Mouse (Mus musculus): ENCODE results near the gene Plekhg3.
A peak's percentile ranks its signal among the peaks of the same experiment; 100 is the strongest.

Gene Plekhg3

GRCm38 (mm10) chr12:76528766-76529165, 1.9 kb upstream of the Plekhg3 start:
- DNase-seq = no peak

DNA sequence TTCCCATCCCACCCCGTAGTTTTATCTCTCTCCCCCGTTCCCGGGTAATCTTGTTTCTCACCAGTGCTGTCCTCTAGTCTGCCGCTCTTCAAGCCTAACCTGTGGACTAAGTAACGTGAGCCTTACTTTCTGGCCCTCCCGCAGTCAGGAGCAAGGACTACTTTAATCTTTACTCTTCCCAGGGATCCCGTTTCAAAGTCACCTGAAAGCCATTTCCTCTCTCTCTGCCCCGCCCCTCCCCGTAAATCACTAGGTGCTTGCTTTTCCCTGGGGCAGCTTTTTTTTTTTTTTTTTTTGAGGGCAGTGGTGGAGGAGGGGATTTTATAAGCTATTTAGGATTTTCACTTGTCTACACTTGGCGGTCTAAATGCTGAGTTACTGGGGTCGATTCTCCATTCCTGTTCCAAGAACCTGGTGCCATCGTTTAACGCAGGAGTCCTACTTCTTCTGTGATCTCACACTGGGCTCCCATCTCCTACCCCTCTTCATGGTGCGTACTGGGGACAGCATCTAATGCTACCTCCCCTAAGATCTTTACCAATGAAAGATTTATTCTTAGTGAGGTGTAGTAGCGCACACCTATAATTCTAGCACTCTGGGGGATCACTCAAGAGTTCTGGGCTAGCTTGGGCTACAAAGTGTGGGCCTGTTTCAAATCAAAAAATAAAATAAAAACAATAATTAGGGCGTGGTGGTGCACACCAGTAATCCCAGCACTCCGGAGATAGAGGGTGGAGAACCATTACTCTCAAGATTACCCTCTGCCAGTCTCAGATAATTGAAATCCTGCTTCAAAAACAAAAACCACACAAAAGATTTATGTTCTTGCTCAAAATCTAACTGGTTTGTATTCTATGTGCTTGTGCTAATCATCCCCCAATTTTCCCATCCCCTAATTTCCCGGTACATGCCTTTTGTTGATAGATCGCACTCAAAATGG, 1.6 kb downstream of the Plekhg3 start:
- no peak for DNase-seq

- peak; percentile 59 to 62 for DNase-seq
Observed at GRCm38 (mm10) chr12:76532926-76533376, 2.3 kb downstream of the Plekhg3 start.

GRCm38 (mm10) chr12:76533377-76534222, 2.9 kb downstream of the Plekhg3 start:
- DNase-seq = peak; percentile 72 to 75

- peak; percentile 47 to 48 for DNase-seq
Observed at GRCm38 (mm10) chr12:76534233-76534632, 3.5 kb downstream of the Plekhg3 start.

- no peak for DNase-seq
Observed at GRCm38 (mm10) chr12:76534641-76535283, 4.1 kb downstream of the Plekhg3 start.

GRCm38 (mm10) chr12:76535471-76535900, 4.8 kb downstream of the Plekhg3 start:
- no peak for DNase-seq

DNA sequence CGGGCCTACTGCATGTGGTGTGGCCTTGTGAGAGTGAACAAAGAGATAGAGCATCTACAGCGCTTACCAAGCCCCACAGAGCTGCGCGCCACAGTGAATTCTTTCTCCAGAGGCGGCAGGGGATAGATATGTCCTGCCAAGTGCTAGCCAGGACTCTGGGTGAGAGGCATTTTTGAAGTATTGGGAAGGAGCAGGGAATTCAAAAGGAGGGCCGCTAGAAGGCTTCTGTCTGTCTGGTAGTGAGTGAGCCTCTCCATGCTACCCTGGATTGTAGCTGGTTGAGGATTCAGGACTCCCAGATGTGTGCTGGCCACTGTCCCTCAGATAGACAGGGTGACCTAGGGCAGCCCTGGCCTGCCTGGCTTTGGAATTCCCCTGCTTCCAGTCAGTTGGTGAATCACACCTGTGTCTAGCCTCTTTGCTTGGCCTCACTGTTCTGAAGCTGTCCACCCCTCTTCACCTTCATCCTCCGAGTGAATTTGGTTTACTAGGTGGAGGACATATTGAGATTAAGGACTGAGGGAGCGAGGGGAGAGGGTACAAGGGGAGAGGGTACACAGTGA, 6.0 kb downstream of the Plekhg3 start:
- DNase-seq = no peak

GRCm38 (mm10) chr12:76537434-76537833, 6.7 kb downstream of the Plekhg3 start:
- peak; percentile 77 to 82 for DNase-seq

GRCm38 (mm10) chr12:76540169-76540568, 9.5 kb downstream of the Plekhg3 start:
- no peak for DNase-seq

GRCm38 (mm10) chr12:76540701-76541221, 10.1 kb downstream of the Plekhg3 start:
- no peak for DNase-seq

GRCm38 (mm10) chr12:76541475-76541874, 10.8 kb downstream of the Plekhg3 start:
- DNase-seq = no peak

DNA sequence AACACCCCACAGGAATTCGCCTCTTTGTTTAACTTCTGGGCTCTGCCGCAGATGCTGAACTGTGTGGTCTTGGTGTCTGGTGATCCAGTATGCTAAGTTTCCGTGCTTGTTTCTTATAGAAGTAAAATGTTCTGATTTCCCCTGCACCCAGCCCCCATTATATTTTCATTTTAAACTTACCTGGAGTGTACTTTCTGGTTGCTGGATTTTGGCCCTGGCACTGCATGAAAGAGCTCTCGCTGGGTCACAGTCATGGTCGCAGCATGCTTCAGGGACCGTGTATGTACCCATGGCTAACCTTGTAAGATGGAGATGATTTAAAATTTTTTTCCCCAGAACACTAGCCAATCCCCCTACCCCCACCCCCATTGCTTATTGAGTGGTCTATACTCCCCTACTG, 11.2 kb downstream of the Plekhg3 start:
- no peak for DNase-seq

DNA sequence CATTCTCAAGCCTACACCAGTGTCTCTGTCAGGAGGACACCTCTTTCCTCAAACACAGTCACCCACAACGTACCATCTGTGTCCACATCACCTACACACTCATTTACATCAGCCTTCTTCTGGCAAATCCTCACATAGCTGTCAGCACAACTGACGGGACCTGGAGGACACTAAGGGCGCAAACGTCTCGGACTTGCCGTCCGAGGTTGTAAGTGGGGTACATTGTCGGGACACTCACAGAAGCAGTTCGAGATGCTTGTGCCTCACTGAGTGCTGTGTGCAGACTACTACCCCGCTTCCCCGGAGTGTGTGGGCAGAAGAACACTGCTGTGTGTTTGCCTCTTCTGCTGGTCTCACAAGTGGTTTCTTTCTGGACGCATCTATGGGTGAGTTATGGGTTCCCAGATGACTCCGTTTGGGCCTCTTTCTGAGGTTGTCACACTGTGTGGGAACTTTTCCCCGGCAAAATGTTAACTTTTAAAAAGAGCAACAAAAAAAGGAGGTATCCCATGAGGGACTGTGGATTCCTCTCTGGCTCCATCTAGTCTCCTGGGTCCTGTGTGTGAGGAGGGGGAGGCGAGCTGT, 15.2 kb downstream of the Plekhg3 start:
- no peak for DNase-seq

DNA sequence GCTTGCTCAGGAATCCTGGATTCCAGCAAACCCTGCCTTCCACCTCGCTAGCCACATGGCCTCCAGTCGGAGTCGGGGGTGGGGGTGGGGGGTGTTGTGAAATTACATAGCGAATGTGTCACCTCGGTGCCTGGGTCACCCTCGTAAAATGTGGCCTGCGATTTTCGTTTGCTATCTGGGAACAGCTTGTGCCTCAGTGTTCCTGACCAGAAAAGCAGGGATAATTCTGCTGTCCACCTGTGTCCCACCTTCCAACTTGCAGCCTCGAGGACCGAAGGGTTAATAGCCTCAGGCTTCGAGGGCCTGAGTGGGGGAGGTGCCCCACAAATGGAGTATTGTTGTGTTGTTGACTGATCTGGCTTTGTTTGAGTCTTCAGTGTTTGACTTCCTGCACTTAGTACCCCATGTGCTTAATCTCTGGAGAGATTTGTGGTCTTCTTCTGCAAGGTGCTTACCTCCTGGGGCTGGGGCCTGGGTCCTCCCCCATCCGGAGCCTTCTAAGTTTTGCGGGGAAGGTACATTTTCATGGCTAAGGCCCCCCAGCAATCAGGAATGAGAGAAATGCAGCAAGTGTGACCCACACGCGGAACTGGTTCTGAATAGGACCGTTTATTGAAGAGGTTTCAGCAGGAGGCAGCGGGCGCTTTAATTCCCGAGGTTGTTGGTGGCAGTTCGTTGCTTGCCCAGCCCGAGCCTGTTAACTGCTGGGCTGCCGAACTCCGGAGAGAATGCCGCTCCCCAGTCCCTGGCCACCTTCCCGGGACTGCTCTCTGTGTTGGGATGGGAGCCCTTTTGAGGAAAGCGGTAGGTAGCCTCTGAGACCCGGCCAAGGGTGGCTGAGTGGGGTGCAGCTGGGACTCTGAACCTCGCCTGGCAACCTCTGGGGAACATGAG, 15.9 kb downstream of the Plekhg3 start:
- peak; percentile 23 to 32 for DNase-seq

- DNase-seq = peak in 1 of 2 experiments; percentile 21
Observed at GRCm38 (mm10) chr12:76547409-76548081, 16.9 kb downstream of the Plekhg3 start.

DNA sequence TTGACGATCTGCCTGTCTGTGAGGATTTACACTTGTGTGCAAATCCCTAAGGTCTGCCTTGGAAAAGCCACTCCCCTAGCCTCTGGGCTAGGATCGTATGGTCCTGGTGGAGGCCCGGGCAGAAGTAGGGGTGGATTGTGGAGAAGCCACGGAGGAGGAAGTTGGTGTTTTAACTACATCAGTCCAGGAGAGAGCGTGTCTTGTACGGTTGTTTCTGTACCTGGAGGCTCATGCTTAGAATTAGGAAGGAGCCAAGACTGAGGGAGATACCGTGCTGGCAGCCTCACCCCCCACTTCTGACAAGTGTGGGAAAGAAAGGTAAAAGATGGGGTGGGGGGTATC, 17.4 kb downstream of the Plekhg3 start:
- no peak for DNase-seq

- no peak for DNase-seq
Observed at GRCm38 (mm10) chr12:76549203-76549602, 18.5 kb downstream of the Plekhg3 start.

DNA sequence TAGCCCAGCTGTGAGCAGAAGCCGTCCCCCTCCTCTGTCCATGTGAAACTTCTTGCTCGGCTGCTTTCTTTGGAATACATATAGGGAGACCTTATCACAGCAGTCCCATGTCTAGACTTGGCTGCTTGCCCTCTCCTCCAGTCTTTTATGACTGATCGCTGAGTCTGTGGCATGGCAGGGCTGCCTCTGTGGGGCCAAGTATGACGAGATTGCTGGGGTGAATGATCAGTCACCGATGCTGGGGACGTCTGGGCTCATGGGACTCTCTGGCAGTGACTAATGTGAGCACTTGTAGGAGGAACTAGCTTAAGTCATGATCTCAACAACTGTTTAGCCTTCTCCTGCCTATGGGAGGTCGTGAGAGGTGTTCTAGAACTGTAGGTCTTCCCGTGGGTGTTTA, 21.6 kb downstream of the Plekhg3 start:
- peak; percentile 85 to 87 for DNase-seq

DNA sequence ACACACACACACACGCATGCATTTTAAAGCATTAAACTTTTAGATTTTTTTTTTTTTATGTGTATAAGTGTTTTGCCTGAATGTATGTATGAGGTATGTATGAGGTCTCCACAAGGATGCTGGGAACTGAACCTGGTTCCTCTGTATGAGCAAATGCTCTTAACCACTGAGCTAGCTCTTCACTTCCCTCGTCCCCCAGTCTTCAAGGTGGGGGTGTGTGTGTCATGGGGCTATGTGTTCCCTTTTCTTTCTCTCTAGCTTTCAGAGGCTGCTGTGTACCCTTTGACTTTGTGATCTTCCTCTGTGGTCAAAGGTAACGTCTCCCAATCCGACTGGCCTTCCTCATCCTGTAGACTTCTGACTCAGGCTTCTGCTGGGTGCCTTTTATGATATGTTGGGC, 22.3 kb downstream of the Plekhg3 start:
- DNase-seq = peak; percentile 70 to 74

Data from B cell, adult 2 months (primary cell).